Mouse (Mus musculus): ENCODE data around the gene Cacna1i. TPM values are rescaled to one million over a fixed set of nuclear protein-coding genes. Genes with fewer than 3 reads are reported as not detected.

Gene Cacna1i
- polyA plus RNA-seq, 1 experiment from 2014 or later, result 0.03 TPM

- 41% methylated on average over 9 of the region's 9 CpGs for WGBS
- no peak overlapping the region for H3K27ac ChIP-seq (replicated peaks)
- ATAC-seq (ENCODE audit: insufficient number of reproducible peaks, low FRiP score, low TSS enrichment, low read depth), result no peak
- H3K27me3 ChIP-seq, result peaks cover 25% of the 10 kb centered on the region
- no peak overlapping the region for H3K4me3 ChIP-seq (replicated peaks)
- H3K9me3 ChIP-seq (replicated peaks), result no peaks in the 10 kb centered on the region
- no peak overlapping the region for H3K9ac ChIP-seq
- no peak overlapping the region for H3K4me2 ChIP-seq (replicated peaks)
- no peaks in the 10 kb centered on the region for H3K36me3 ChIP-seq
- no peaks in the 10 kb centered on the region for H3K4me1 ChIP-seq
These were observed 9.9 kb upstream of the Cacna1i start for GRCm38 (mm10) chr15:80277107-80277506.

- WGBS, result 5% methylated on average over 6 of the region's 6 CpGs
- Histone ChIP-seq H3K9ac (no peak overlapping the region), H3K27ac (replicated peaks) (no peak overlapping the region), H3K4me2 (replicated peaks) (no peak overlapping the region), H3K9me3 (replicated peaks) (no peaks in the 10 kb centered on the region), H3K27me3 (peaks cover 30% of the 10 kb centered on the region), H3K4me3 (replicated peaks) (no peak overlapping the region), H3K4me1 (no peaks in the 10 kb centered on the region), H3K36me3 (no peaks in the 10 kb centered on the region)
- no peak for ATAC-seq (ENCODE audit: insufficient number of reproducible peaks, low FRiP score, low TSS enrichment, low read depth)
These were observed 9.4 kb upstream of the Cacna1i start for GRCm38 (mm10) chr15:80277625-80278024.

GRCm38 (mm10) chr15:80278121-80278759 lies 8.8 kb upstream of the Cacna1i start:
- Histone ChIP-seq H3K4me3 (replicated peaks) (no peak overlapping the region), H3K27ac (replicated peaks) (no peak overlapping the region), H3K36me3 (no peaks in the 10 kb centered on the region), H3K9me3 (replicated peaks) (no peaks in the 10 kb centered on the region), H3K9ac (no peak overlapping the region), H3K4me2 (replicated peaks) (no peak overlapping the region), H3K4me1 (no peaks in the 10 kb centered on the region), H3K27me3 (peaks cover 33% of the 10 kb centered on the region)
- 58% methylated on average over 5 of the region's 5 CpGs for WGBS
- no peak for ATAC-seq (ENCODE audit: insufficient number of reproducible peaks, low FRiP score, low TSS enrichment, low read depth)

GRCm38 (mm10) chr15:80279053-80279452 lies 8.0 kb upstream of the Cacna1i start:
- Histone ChIP-seq H3K4me2 (replicated peaks) (no peak overlapping the region), H3K27me3 (peaks cover 35% of the 10 kb centered on the region), H3K9ac (no peak overlapping the region), H3K36me3 (no peaks in the 10 kb centered on the region), H3K27ac (replicated peaks) (no peak overlapping the region), H3K4me1 (no peaks in the 10 kb centered on the region), H3K4me3 (replicated peaks) (no peak overlapping the region), H3K9me3 (replicated peaks) (no peaks in the 10 kb centered on the region)
- no peak for ATAC-seq (ENCODE audit: insufficient number of reproducible peaks, low FRiP score, low TSS enrichment, low read depth)
- WGBS, result 79% methylated on average over 2 of the region's 2 CpGs

GRCm38 (mm10) chr15:80280646-80281045 lies 6.4 kb upstream of the Cacna1i start:
- 22% methylated on average over 6 of the region's 6 CpGs for WGBS
- Histone ChIP-seq H3K9ac (no peak overlapping the region), H3K4me2 (replicated peaks) (no peak overlapping the region), H3K4me1 (no peaks in the 10 kb centered on the region), H3K27me3 (peaks cover 51% of the 10 kb centered on the region), H3K4me3 (replicated peaks) (no peak overlapping the region), H3K27ac (replicated peaks) (no peak overlapping the region), H3K36me3 (no peaks in the 10 kb centered on the region), H3K9me3 (replicated peaks) (no peaks in the 10 kb centered on the region)
- no peak for ATAC-seq (ENCODE audit: insufficient number of reproducible peaks, low FRiP score, low TSS enrichment, low read depth)

GRCm38 (mm10) chr15:80288036-80288435 lies 998 bp downstream of the Cacna1i start:
- H3K27ac ChIP-seq (replicated peaks), result no peak overlapping the region
- H3K27me3 ChIP-seq, result peaks cover 75% of the 10 kb centered on the region
- H3K4me2 ChIP-seq (replicated peaks), result peak overlapping the region; percentile 89
- H3K9me3 ChIP-seq (replicated peaks), result no peaks in the 10 kb centered on the region; the same call in 1 of the 2 replicates
- WGBS, result 3% methylated on average over 23 of the region's 23 CpGs
- H3K36me3 ChIP-seq, result no peaks in the 10 kb centered on the region
- H3K4me1 ChIP-seq, result peaks cover 15% of the 10 kb centered on the region
- ATAC-seq (ENCODE audit: insufficient number of reproducible peaks, low FRiP score, low TSS enrichment, low read depth), result no peak
- H3K9ac ChIP-seq, result no peak overlapping the region
- H3K4me3 ChIP-seq (replicated peaks), result peak overlapping the region; percentile 44

GRCm38 (mm10) chr15:80289436-80289835 lies 2.4 kb downstream of the Cacna1i start:
- Histone ChIP-seq H3K27ac (replicated peaks) (no peak overlapping the region), H3K27me3 (peaks cover 64% of the 10 kb centered on the region), H3K4me1 (peaks cover 15% of the 10 kb centered on the region), H3K9ac (no peak overlapping the region), H3K4me3 (replicated peaks) (no peak overlapping the region), H3K4me2 (replicated peaks) (no peak overlapping the region), H3K9me3 (replicated peaks) (no peaks in the 10 kb centered on the region; the same call in 1 of the 2 replicates), H3K36me3 (no peaks in the 10 kb centered on the region)
- no peak for ATAC-seq (ENCODE audit: insufficient number of reproducible peaks, low FRiP score, low TSS enrichment, low read depth)
- WGBS, result 9% methylated on average over 10 of the region's 10 CpGs

- Histone ChIP-seq H3K4me1 (no peaks in the 10 kb centered on the region), H3K9ac (no peak overlapping the region), H3K27me3 (no peaks in the 10 kb centered on the region), H3K27ac (replicated peaks) (no peak overlapping the region), H3K4me2 (replicated peaks) (no peak overlapping the region), H3K9me3 (replicated peaks) (no peaks in the 10 kb centered on the region), H3K4me3 (replicated peaks) (no peak overlapping the region), H3K36me3 (no peaks in the 10 kb centered on the region)
- no peak for ATAC-seq (ENCODE audit: insufficient number of reproducible peaks, low FRiP score, low TSS enrichment, low read depth)
- WGBS, result 94% methylated on average over 1 of the region's 1 CpGs
These were observed 10.1 kb downstream of the Cacna1i start for GRCm38 (mm10) chr15:80297146-80297545.

- WGBS, result 71% methylated on average over 14 of the region's 14 CpGs
- Histone ChIP-seq H3K36me3 (no peaks in the 10 kb centered on the region), H3K4me1 (no peaks in the 10 kb centered on the region), H3K9me3 (replicated peaks) (no peaks in the 10 kb centered on the region), H3K9ac (no peak overlapping the region), H3K4me2 (replicated peaks) (no peak overlapping the region), H3K4me3 (replicated peaks) (no peak overlapping the region), H3K27me3 (0 out of 2 replicates have a peak, but pooled peaks cover 4% of the 10 kb centered on the region), H3K27ac (replicated peaks) (no peak overlapping the region)
- no peak for ATAC-seq (ENCODE audit: insufficient number of reproducible peaks, low FRiP score, low TSS enrichment, low read depth)
These were observed 16.7 kb downstream of the Cacna1i start for GRCm38 (mm10) chr15:80303779-80304178.

GRCm38 (mm10) chr15:80304188-80304587 lies 17.1 kb downstream of the Cacna1i start:
- Histone ChIP-seq H3K9me3 (replicated peaks) (no peaks in the 10 kb centered on the region), H3K27ac (replicated peaks) (no peak overlapping the region), H3K9ac (no peak overlapping the region), H3K27me3 (0 out of 2 replicates have a peak, but pooled peaks cover 4% of the 10 kb centered on the region), H3K4me2 (replicated peaks) (no peak overlapping the region), H3K36me3 (no peaks in the 10 kb centered on the region), H3K4me1 (no peaks in the 10 kb centered on the region), H3K4me3 (replicated peaks) (no peak overlapping the region)
- no peak for ATAC-seq (ENCODE audit: insufficient number of reproducible peaks, low FRiP score, low TSS enrichment, low read depth)
- 84% methylated on average over 12 of the region's 12 CpGs for WGBS

- no peak for ATAC-seq (ENCODE audit: insufficient number of reproducible peaks, low FRiP score, low TSS enrichment, low read depth)
- Histone ChIP-seq H3K27ac (replicated peaks) (no peak overlapping the region), H3K36me3 (no peaks in the 10 kb centered on the region), H3K9me3 (replicated peaks) (no peaks in the 10 kb centered on the region), H3K4me1 (no peaks in the 10 kb centered on the region), H3K27me3 (0 out of 2 replicates have a peak, but pooled peaks cover 4% of the 10 kb centered on the region), H3K4me3 (replicated peaks) (no peak overlapping the region), H3K4me2 (replicated peaks) (no peak overlapping the region), H3K9ac (no peak overlapping the region)
- WGBS, result 40% methylated on average over 8 of the region's 8 CpGs
These were observed 19.1 kb downstream of the Cacna1i start for GRCm38 (mm10) chr15:80306146-80306545.

GRCm38 (mm10) chr15:80314731-80315130 lies 27.7 kb downstream of the Cacna1i start:
- no peaks in the 10 kb centered on the region for H3K9me3 ChIP-seq (replicated peaks)
- H3K9ac ChIP-seq, result no peak overlapping the region
- WGBS, result 36% methylated on average over 7 of the region's 7 CpGs
- H3K27me3 ChIP-seq, result no peaks in the 10 kb centered on the region
- no peak for ATAC-seq (ENCODE audit: insufficient number of reproducible peaks, low FRiP score, low TSS enrichment, low read depth)
- no peak overlapping the region for H3K4me2 ChIP-seq (replicated peaks)
- no peak overlapping the region for H3K4me3 ChIP-seq (replicated peaks)
- H3K36me3 ChIP-seq, result no peaks in the 10 kb centered on the region
- H3K4me1 ChIP-seq, result 0 out of 2 replicates have a peak, but pooled peaks cover 9% of the 10 kb centered on the region
- no peak overlapping the region for H3K27ac ChIP-seq (replicated peaks)
